Mouse (Mus musculus): ENCODE measurements around the gene Nploc4. TPM values are rescaled to one million over a fixed set of nuclear protein-coding genes. Genes with fewer than 3 reads are reported as not detected.

Gene Nploc4
- polyA plus RNA-seq, 1 experiment, result 61.8 TPM

- no peaks in the 10 kb centered on the region for H3K27me3 ChIP-seq (ENCODE audit: control insufficient read depth, insufficient read depth, insufficient read length)
- H3K36me3 ChIP-seq (ENCODE audit: control insufficient read depth, insufficient read depth), result peaks cover 13% of the 10 kb centered on the region
- no peak for TF ChIP-seq MAX (IDR thresholded peaks at IDR 0.05)
- no peak for TF ChIP-seq CEBPB (IDR thresholded peaks at IDR 0.05; ENCODE audit: low read depth)
- no peak for TF ChIP-seq USF1 (IDR thresholded peaks at IDR 0.05; ENCODE audit: low read depth)
- TF ChIP-seq CTCF (IDR thresholded peaks at IDR 0.05; ENCODE audit: control insufficient read depth, insufficient read depth, insufficient read length), result no peak
- no peak for TF ChIP-seq FOSL1 (IDR thresholded peaks at IDR 0.05; ENCODE audit: insufficient read depth, low read length, poor library complexity, severe bottlenecking)
- TF ChIP-seq MYOG (IDR thresholded peaks at IDR 0.05; ENCODE audit: control insufficient read depth, extremely low read depth, insufficient read length), result no peak
- TF ChIP-seq MYOD1 (IDR thresholded peaks at IDR 0.05; ENCODE audit: control insufficient read depth, insufficient read length, low read depth), result no peak
- peaks cover 55% of the 10 kb centered on the region for H3K79me2 ChIP-seq (ENCODE audit: control insufficient read depth, insufficient read depth)
- H3K79me3 ChIP-seq (ENCODE audit: low read depth), result peaks cover 24% of the 10 kb centered on the region
- H3K4me3 ChIP-seq (ENCODE audit: insufficient read depth, poor library complexity, severe bottlenecking), result peak overlapping the region; percentile 99
- H3ac ChIP-seq (ENCODE audit: control insufficient read depth, insufficient read length, low read depth), result peak overlapping the region; percentile 80
Measured at GRCm38 (mm10) chr11:120350711-120351110, 86.8 kb downstream of the Nploc4 start.

GRCm38 (mm10) chr11:120349986-120350702 is 87.4 kb downstream of the Nploc4 start:
- Histone ChIP-seq H3ac (ENCODE audit: control insufficient read depth, insufficient read length, low read depth) (peak overlapping the region; percentile 80), H3K79me2 (ENCODE audit: control insufficient read depth, insufficient read depth) (peaks cover 61% of the 10 kb centered on the region), H3K27me3 (ENCODE audit: control insufficient read depth, insufficient read depth, insufficient read length) (no peaks in the 10 kb centered on the region), H3K4me3 (ENCODE audit: insufficient read depth, poor library complexity, severe bottlenecking) (peak overlapping the region; percentile 99), H3K79me3 (ENCODE audit: low read depth) (peaks cover 29% of the 10 kb centered on the region), H3K36me3 (ENCODE audit: control insufficient read depth, insufficient read depth) (peaks cover 18% of the 10 kb centered on the region)
- no peak for TF ChIP-seq MYOG (IDR thresholded peaks at IDR 0.05; ENCODE audit: control insufficient read depth, extremely low read depth, insufficient read length)
- TF ChIP-seq MAX (IDR thresholded peaks at IDR 0.05), result peak; percentile 86

- H3ac ChIP-seq (ENCODE audit: control insufficient read depth, insufficient read length, low read depth), result peak overlapping the region; percentile 79
- H3K4me3 ChIP-seq (ENCODE audit: insufficient read depth, poor library complexity, severe bottlenecking), result peak overlapping the region; percentile 99
- peaks cover 63% of the 10 kb centered on the region for H3K79me2 ChIP-seq (ENCODE audit: control insufficient read depth, insufficient read depth)
- H3K79me3 ChIP-seq (ENCODE audit: low read depth), result peaks cover 31% of the 10 kb centered on the region
- no peak for TF ChIP-seq MYOG (IDR thresholded peaks at IDR 0.05; ENCODE audit: control insufficient read depth, extremely low read depth, insufficient read length)
- no peak for TF ChIP-seq FOSL1 (IDR thresholded peaks at IDR 0.05; ENCODE audit: insufficient read depth, low read length, poor library complexity, severe bottlenecking)
- TF ChIP-seq CEBPB (IDR thresholded peaks at IDR 0.05; ENCODE audit: low read depth), result no peak
- TF ChIP-seq USF1 (IDR thresholded peaks at IDR 0.05; ENCODE audit: low read depth), result no peak
- TF ChIP-seq MAX (IDR thresholded peaks at IDR 0.05), result no peak
- no peak for TF ChIP-seq CTCF (IDR thresholded peaks at IDR 0.05; ENCODE audit: control insufficient read depth, insufficient read depth, insufficient read length)
- no peak for TF ChIP-seq MYOD1 (IDR thresholded peaks at IDR 0.05; ENCODE audit: control insufficient read depth, insufficient read length, low read depth)
- no peaks in the 10 kb centered on the region for H3K27me3 ChIP-seq (ENCODE audit: control insufficient read depth, insufficient read depth, insufficient read length)
- H3K36me3 ChIP-seq (ENCODE audit: control insufficient read depth, insufficient read depth), result peaks cover 21% of the 10 kb centered on the region
Measured at GRCm38 (mm10) chr11:120349371-120349985, 88.0 kb downstream of the Nploc4 start.

- TF ChIP-seq USF1 (IDR thresholded peaks at IDR 0.05; ENCODE audit: low read depth), result peak; percentile 75
- TF ChIP-seq CTCF (IDR thresholded peaks at IDR 0.05; ENCODE audit: control insufficient read depth, insufficient read depth, insufficient read length), result no peak
- Histone ChIP-seq H3ac (ENCODE audit: control insufficient read depth, insufficient read length, low read depth) (peak overlapping the region; percentile 79), H3K4me3 (ENCODE audit: insufficient read depth, poor library complexity, severe bottlenecking) (peak overlapping the region; percentile 99), H3K36me3 (ENCODE audit: control insufficient read depth, insufficient read depth) (peaks cover 21% of the 10 kb centered on the region), H3K79me2 (ENCODE audit: control insufficient read depth, insufficient read depth) (peaks cover 63% of the 10 kb centered on the region), H3K27me3 (ENCODE audit: control insufficient read depth, insufficient read depth, insufficient read length) (no peaks in the 10 kb centered on the region), H3K79me3 (ENCODE audit: low read depth) (peaks cover 31% of the 10 kb centered on the region)
Measured at GRCm38 (mm10) chr11:120348684-120349370, 88.7 kb downstream of the Nploc4 start.

- H3ac ChIP-seq (ENCODE audit: control insufficient read depth, insufficient read length, low read depth), result peak within 1 kb of the TSS; percentile 92
- peak within 1 kb of the TSS; percentile 99 for H3K4me3 ChIP-seq (ENCODE audit: insufficient read depth, poor library complexity, severe bottlenecking)
- H3K36me3 ChIP-seq (ENCODE audit: control insufficient read depth, insufficient read depth), result peaks cover 21% of the 10 kb centered on the region
- peaks cover 63% of the 10 kb centered on the region for H3K79me2 ChIP-seq (ENCODE audit: control insufficient read depth, insufficient read depth)
- peak; percentile 51 for TF ChIP-seq USF1 (IDR thresholded peaks at IDR 0.05; ENCODE audit: low read depth)
- no peak for TF ChIP-seq FOSL1 (IDR thresholded peaks at IDR 0.05; ENCODE audit: insufficient read depth, low read length, poor library complexity, severe bottlenecking)
- no peaks in the 10 kb centered on the region for H3K27me3 ChIP-seq (ENCODE audit: control insufficient read depth, insufficient read depth, insufficient read length)
- peaks cover 31% of the 10 kb centered on the region for H3K79me3 ChIP-seq (ENCODE audit: low read depth)
Measured at GRCm38 (mm10) chr11:120347791-120348683, 89.5 kb downstream of the Nploc4 start, which contains the start of gene Actg1. Actg1 (minus strand) TSS chr11:120348542.

Measured in C2C12 (cell line).